17 mouse cellular contexts compared by ENCODE assay signal in the genomic region with DNA sequence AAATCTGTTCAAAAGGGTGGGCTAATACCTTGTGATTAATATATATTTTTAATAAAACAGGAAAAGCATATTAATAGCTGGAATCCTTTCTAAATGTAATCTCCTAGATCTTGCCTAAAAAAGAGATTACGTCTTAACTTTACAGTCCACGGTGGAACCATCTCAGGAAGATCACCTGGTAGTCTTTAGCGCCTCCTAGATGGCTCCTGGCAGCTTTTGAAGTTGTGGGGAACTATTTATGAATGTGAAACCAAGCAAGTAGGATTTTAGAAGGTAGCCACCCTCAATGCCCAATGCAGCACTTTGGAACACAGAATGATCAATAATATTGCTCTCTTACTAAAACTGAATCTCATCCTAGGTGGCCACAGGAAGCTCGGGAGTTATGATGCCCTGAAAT. TPM values are rescaled to one million over a fixed set of nuclear protein-coding genes. Genes with fewer than 3 reads are reported as not detected.
"Had no signal": no experiment of that assay in that cellular context is flagged by ENCODE, and none has a peak within 500 bp of the region (broad histone marks: within the 10 kb centered on the region; RNA-seq: fewer than 3 reads in every experiment).

No protein-coding gene starts in this region.

- DNase-seq: layer of hippocampus, adult 9-11 months; layer of hippocampus, postnatal 36 days; lung, adult 2 months; midbrain, embryonic 14.5 days; right cerebral cortex, adult 18-20 months; right cerebral cortex, postnatal 25 days had no signal

- H3K4me2 ChIP-seq: limb, embryonic 12.5 days; neural tube, embryonic 15.5 days had no signal

- H3K9me3 ChIP-seq: limb, embryonic 12.5 days; midbrain, embryonic 10.5 days; neural tube, embryonic 15.5 days had no signal

- H3K27me3 ChIP-seq: limb, embryonic 12.5 days; neural tube, embryonic 15.5 days had no signal

- ATAC-seq: lung, postnatal 0 days had no signal

- H3K4me3 ChIP-seq: limb, embryonic 12.5 days; midbrain, embryonic 10.5 days; myocyte; neural tube, embryonic 15.5 days had no signal

- H3K27ac ChIP-seq: kidney, postnatal 0 days; limb, embryonic 12.5 days; midbrain, embryonic 10.5 days; neural tube, embryonic 15.5 days; stomach, postnatal 0 days had no signal

- H3K9ac ChIP-seq: limb, embryonic 12.5 days; neural tube, embryonic 15.5 days had no signal

- H3K36me3 ChIP-seq: limb, embryonic 12.5 days; midbrain, embryonic 10.5 days; neural tube, embryonic 15.5 days had no signal

RNA-seq across cellular contexts. Expression of a gene that starts 37.2 kb away (rescaled TPM):
- total RNA-seq: layer of hippocampus, adult 18-20 months; layer of hippocampus, postnatal 36 days; megakaryocyte, adult 5-6 weeks had no signal
- polyA plus RNA-seq: limb, embryonic 12.5 days; lung, adult 2 months; lung, postnatal 0 days; myocyte; neural tube, embryonic 15.5 days; stomach, postnatal 0 days had no signal

RNA-seq across cellular contexts. Expression of a gene that starts 44.2 kb away (rescaled TPM):
- total RNA-seq: layer of hippocampus, postnatal 36 days; liver, adult 2 months; megakaryocyte, adult 5-6 weeks had no signal
- polyA plus RNA-seq: lung, postnatal 0 days; midbrain, embryonic 14.5 days; myocyte; neural tube, embryonic 11.5 days; neural tube, embryonic 15.5 days; stomach, postnatal 0 days had no signal

RNA-seq across cellular contexts. Expression of a gene that starts 53.9 kb away (rescaled TPM):
- total RNA-seq: layer of hippocampus, adult 18-20 months; layer of hippocampus, postnatal 36 days had no signal
- polyA plus RNA-seq: midbrain, embryonic 10.5 days; midbrain, embryonic 14.5 days; myocyte had no signal
